Mouse (Mus musculus) ES-Bruce4 (cell line): ENCODE results near the gene Macrod2. TPM values are rescaled to one million over a fixed set of nuclear protein-coding genes. Genes with fewer than 3 reads are reported as not detected.

Experiments
- H3K27ac ChIP-seq: 2 replicates; pipeline ENCODE4 v1.5.1; 2012; ENCODE audit warnings: low read length, inconsistent platforms; ENCODE audit not compliant: insufficient read depth
- H3K27me3 ChIP-seq: 2 replicates; pipeline ENCODE4 v1.6.1; 2012; ENCODE audit warnings: mild to moderate bottlenecking, low read length, inconsistent platforms; ENCODE audit not compliant: control insufficient read depth, poor library complexity, insufficient read depth, severe bottlenecking
- H3K36me3 ChIP-seq: 2 replicates; pipeline ENCODE4 v1.6.1; 2012; ENCODE audit warnings: inconsistent platforms, mild to moderate bottlenecking, low read length, moderate library complexity; ENCODE audit not compliant: control insufficient read depth, poor library complexity, insufficient read depth, severe bottlenecking
- H3K4me1 ChIP-seq: one replicate; pipeline ENCODE4 v1.8.1; 2011; ENCODE audit warnings: low read length; ENCODE audit not compliant: control insufficient read depth, insufficient read depth
- H3K4me3 ChIP-seq: 2 replicates; pipeline ENCODE4 v1.5.1; 2011; ENCODE audit warnings: low read depth, mild to moderate bottlenecking, low read length
- H3K9ac ChIP-seq: 2 replicates; pipeline ENCODE4 v1.6.1; 2012; ENCODE audit warnings: low read depth, mild to moderate bottlenecking, inconsistent platforms; ENCODE audit not compliant: poor library complexity, severe bottlenecking
- H3K9me3 ChIP-seq: replicated peaks from 2 replicates; pipeline ENCODE4 v1.6.1; 2012; ENCODE audit warnings: mild to moderate bottlenecking, low read length, inconsistent platforms; ENCODE audit not compliant: control insufficient read depth, poor library complexity, insufficient read depth, severe bottlenecking
- CTCF ChIP-seq: IDR thresholded peaks from one replicate; pipeline ENCODE4 v1.8.1; 2011; ENCODE audit warnings: low read depth, low read length
- EP300 ChIP-seq: IDR thresholded peaks from 2 replicates; pipeline ENCODE4 v1.6.1; 2011; ENCODE audit warnings: low read depth, low read length; ENCODE audit not compliant: insufficient read depth
- POLR2A ChIP-seq: IDR thresholded peaks from one replicate; pipeline ENCODE4 v1.8.1; 2011; ENCODE audit warnings: low read length; ENCODE audit not compliant: insufficient read depth
- polyA plus RNA-seq: library from polyadenylated mRNA; stranded (reverse); fragments of >200 nt; gene quantifications from 2 replicates; pipeline ENCODE4 v1.2.4, GENCODE M21; 2011; ENCODE audit warnings: low read depth; ENCODE audit not compliant: missing spikeins, insufficient read depth, insufficient read length

The Macrod2 gene
- polyA plus RNA-seq, 1 experiment: 11.9 TPM

GRCm38 (mm10) chr2:141558242-141558827 is 1163.2 kb downstream of the Macrod2 start:
- peaks cover 1% of the 10 kb centered on the region for H3K4me1 ChIP-seq
- H3K9ac ChIP-seq: no peak overlapping the region
- no peaks in the 10 kb centered on the region for H3K9me3 ChIP-seq
- no peaks in the 10 kb centered on the region for H3K27me3 ChIP-seq
- H3K27ac ChIP-seq: no peak overlapping the region
- H3K36me3 ChIP-seq: no peaks in the 10 kb centered on the region
- no peak overlapping the region for H3K4me3 ChIP-seq
- TF ChIP-seq POLR2A (no peak), CTCF (no peak), EP300 (no peak)

- Histone ChIP-seq H3K4me3 (no peak overlapping the region), H3K27ac (no peak overlapping the region), H3K9ac (no peak overlapping the region), H3K4me1 (no peaks in the 10 kb centered on the region), H3K9me3 (no peaks in the 10 kb centered on the region), H3K36me3 (no peaks in the 10 kb centered on the region), H3K27me3 (no peaks in the 10 kb centered on the region)
- TF ChIP-seq POLR2A (no peak), EP300 (no peak), CTCF (no peak)
Observed at GRCm38 (mm10) chr2:141565986-141566385, 1170.9 kb downstream of the Macrod2 start.

DNA sequence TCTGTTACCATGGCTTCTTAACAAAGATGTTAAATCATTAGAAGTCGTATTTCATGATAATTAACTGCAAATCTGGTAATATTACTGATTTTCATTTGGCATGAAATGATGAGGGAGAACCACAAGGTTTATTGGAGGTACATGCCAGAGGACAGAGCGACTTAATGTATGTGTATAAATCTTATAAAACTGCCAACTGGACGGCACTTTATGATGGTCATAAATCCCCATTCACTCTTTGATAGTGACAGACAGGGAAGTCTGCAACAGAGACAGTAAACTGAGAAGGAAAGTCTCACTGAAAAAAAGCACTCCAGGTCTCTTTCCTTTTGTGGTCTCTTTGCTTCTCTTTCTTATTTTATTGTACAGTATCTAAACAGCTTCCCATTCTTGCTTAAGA is 1176.3 kb downstream of the Macrod2 start:
- Histone ChIP-seq H3K4me3 (no peak overlapping the region), H3K4me1 (no peaks in the 10 kb centered on the region), H3K27ac (no peak overlapping the region), H3K9me3 (no peaks in the 10 kb centered on the region), H3K36me3 (no peaks in the 10 kb centered on the region), H3K9ac (no peak overlapping the region), H3K27me3 (no peaks in the 10 kb centered on the region)
- TF ChIP-seq EP300 (no peak), CTCF (no peak)

- Histone ChIP-seq H3K9me3 (0 out of 2 replicates have a peak, but pooled peaks cover 3% of the 10 kb centered on the region), H3K4me1 (no peaks in the 10 kb centered on the region), H3K4me3 (no peak overlapping the region), H3K27me3 (no peaks in the 10 kb centered on the region), H3K27ac (no peak overlapping the region), H3K9ac (no peak overlapping the region), H3K36me3 (no peaks in the 10 kb centered on the region)
- TF ChIP-seq EP300 (no peak), CTCF (no peak), POLR2A (no peak)
Observed at GRCm38 (mm10) chr2:141578206-141578605, 1183.1 kb downstream of the Macrod2 start.

GRCm38 (mm10) chr2:141582431-141582830 is 1187.3 kb downstream of the Macrod2 start:
- H3K9me3 ChIP-seq: no peaks in the 10 kb centered on the region
- H3K9ac ChIP-seq: no peak overlapping the region
- no peak overlapping the region for H3K4me3 ChIP-seq
- H3K27ac ChIP-seq: no peak overlapping the region
- no peaks in the 10 kb centered on the region for H3K27me3 ChIP-seq
- no peaks in the 10 kb centered on the region for H3K4me1 ChIP-seq
- no peaks in the 10 kb centered on the region for H3K36me3 ChIP-seq
- no peak for TF ChIP-seq POLR2A
- TF ChIP-seq CTCF: no peak
- no peak for TF ChIP-seq EP300

DNA sequence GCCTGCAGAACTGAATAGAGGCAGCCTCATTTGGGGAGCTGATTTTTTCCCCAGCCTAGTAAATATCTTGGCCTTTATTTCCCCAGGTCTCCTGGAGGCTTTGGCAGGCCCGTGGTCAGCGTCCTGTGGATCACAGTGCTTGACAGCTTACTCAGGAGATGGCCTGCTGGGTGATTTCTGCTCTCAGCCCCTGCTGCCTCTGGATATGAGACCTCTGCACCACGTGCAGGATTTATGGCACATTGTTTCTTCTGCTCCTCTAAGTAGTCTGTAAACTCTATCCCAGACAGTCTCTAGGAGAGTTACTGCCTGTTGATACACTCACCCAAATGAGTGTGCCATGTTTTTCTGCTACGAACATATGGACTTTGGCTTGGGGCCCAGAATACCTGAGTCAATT is 1187.8 kb downstream of the Macrod2 start:
- Histone ChIP-seq H3K9ac (no peak overlapping the region), H3K4me3 (no peak overlapping the region), H3K27me3 (no peaks in the 10 kb centered on the region), H3K36me3 (no peaks in the 10 kb centered on the region), H3K9me3 (no peaks in the 10 kb centered on the region), H3K27ac (no peak overlapping the region), H3K4me1 (no peaks in the 10 kb centered on the region)
- TF ChIP-seq POLR2A: no peak
- no peak for TF ChIP-seq CTCF
- TF ChIP-seq EP300: no peak
